Mouse (Mus musculus): ENCODE measurements at regions not wholly inside any gene's neighbourhood (a gene's known extent, or its start where the extent isn't known, plus 50 kb on each side); places are given as distances from the start of the nearest gene placed in this dataset.
"Not testable (repeated sequence)": the region's sequence is repeated elsewhere in the genome, so short reads cannot be mapped to it uniquely, and the experiment has no call there.

- ATAC-seq (ENCODE audit: low FRiP score, low read depth), result peak; percentile 66
- peak overlapping the region; percentile 35; the same call in 1 of the 2 replicates for H3K27ac ChIP-seq (replicated peaks)
- 53% methylated on average over 7 of the region's 7 CpGs for WGBS
Observed at GRCm38 (mm10) chr1:35201083-35201879, 351.5 kb downstream of the Plekhb2 start.

GRCm38 (mm10) chr1:35201880-35202220, 352.1 kb downstream of the Plekhb2 start:
- Histone ChIP-seq H3K4me1 (replicated peaks) (peaks cover 9% of the 10 kb centered on the region), H3K9ac (no peak overlapping the region), H3K27me3 (no peaks in the 10 kb centered on the region), H3K9me3 (no peaks in the 10 kb centered on the region), H3K27ac (replicated peaks) (no peak overlapping the region), H3K36me3 (no peaks in the 10 kb centered on the region), H3K4me3 (no peak overlapping the region), H3K4me2 (no peak overlapping the region)
- ATAC-seq (ENCODE audit: low FRiP score, low read depth), result no peak
- 63% methylated on average over 1 of the region's 1 CpGs for WGBS

More at GRCm38 (mm10) chr1:35201083-35201879, 351.5 kb downstream of the Plekhb2 start:
- Histone ChIP-seq H3K27me3 (no peaks in the 10 kb centered on the region), H3K9me3 (no peaks in the 10 kb centered on the region), H3K9ac (no peak overlapping the region), H3K4me1 (replicated peaks) (peaks cover 9% of the 10 kb centered on the region), H3K36me3 (no peaks in the 10 kb centered on the region), H3K4me2 (no peak overlapping the region), H3K4me3 (no peak overlapping the region)

DNA sequence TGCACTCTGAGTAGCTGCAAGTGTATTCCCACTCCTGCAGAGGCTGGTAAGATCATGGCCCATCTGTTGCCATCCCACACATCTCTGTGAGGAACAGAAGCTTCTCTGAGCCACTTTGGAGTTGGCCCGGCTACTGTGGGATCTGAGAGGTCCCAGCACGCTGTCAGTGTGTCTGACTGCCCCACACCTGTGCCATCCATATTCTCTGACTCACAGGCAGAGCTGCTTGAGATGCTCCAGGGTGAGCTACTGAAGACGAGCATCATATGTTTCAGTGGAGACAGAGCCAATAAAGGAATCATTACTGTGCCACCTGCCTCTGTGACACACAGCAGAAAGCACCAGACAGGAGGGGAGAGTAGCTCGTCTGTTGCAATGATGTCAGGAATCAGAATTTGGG, 352.8 kb downstream of the Plekhb2 start:
- no peaks in the 10 kb centered on the region for H3K36me3 ChIP-seq
- H3K27ac ChIP-seq (replicated peaks), result peak overlapping the region; percentile 57
- no peaks in the 10 kb centered on the region for H3K27me3 ChIP-seq
- no peaks in the 10 kb centered on the region for H3K9me3 ChIP-seq
- no peak overlapping the region for H3K9ac ChIP-seq
- peaks cover 9% of the 10 kb centered on the region for H3K4me1 ChIP-seq (replicated peaks)
- H3K4me3 ChIP-seq, result no peak overlapping the region
- no peak overlapping the region for H3K4me2 ChIP-seq
- WGBS, result 63% methylated on average over 4 of the region's 4 CpGs
- peak; percentile 48; the same call in 1 of the 2 replicates for ATAC-seq (ENCODE audit: low FRiP score, low read depth)

GRCm38 (mm10) chr1:35206834-35207529, 357.2 kb downstream of the Plekhb2 start:
- no peak overlapping the region for H3K27ac ChIP-seq (replicated peaks)
- H3K27me3 ChIP-seq, result no peaks in the 10 kb centered on the region
- no peak for ATAC-seq (ENCODE audit: low FRiP score, low read depth)
- WGBS, result 79% methylated on average over 11 of the region's 11 CpGs
- H3K4me3 ChIP-seq, result no peak overlapping the region
- H3K9ac ChIP-seq, result no peak overlapping the region
- H3K4me2 ChIP-seq, result no peak overlapping the region
- H3K36me3 ChIP-seq, result no peaks in the 10 kb centered on the region
- no peaks in the 10 kb centered on the region for H3K9me3 ChIP-seq
- H3K4me1 ChIP-seq (replicated peaks), result peaks cover 6% of the 10 kb centered on the region

DNA sequence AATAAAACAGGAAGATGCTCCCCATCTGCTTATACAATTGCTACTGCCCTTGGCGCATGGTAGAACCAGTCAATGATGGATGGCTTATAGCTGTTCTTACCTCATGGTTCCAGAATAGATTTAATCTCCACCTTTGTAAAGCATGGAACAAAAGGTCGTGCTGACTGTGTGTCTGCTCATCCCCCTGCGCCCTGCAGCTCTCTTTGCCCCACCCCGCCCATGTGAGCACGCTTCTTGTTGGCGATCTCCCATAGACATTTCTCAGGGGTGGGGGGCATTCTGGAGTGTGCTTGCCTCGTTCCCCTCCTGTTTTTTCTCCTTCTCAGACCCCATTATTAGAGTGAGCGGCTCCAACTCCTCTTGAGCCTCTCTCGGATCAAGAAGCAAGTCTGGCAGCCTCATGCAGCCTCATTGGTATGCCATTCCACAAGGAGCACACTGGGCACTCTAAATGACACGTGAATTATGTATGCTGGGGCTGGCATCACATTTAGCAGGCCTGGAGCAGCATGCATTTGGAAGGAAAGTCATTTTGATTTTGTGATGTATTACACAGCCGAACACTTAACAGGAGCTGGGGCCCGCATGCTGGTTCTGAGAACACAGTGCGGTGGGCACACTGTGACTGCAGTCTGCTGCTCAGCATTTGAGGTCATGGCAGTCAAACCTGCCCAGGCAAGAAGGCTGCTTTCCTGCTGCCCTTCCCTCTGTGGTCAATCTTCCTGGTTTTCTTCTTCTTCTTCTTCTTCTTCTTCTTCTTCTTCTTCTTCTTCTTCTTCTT, 362.5 kb downstream of the Plekhb2 start:
- 52% methylated on average over 13 of the region's 13 CpGs for WGBS
- H3K9ac ChIP-seq, result no peak overlapping the region

GRCm38 (mm10) chr1:35213875-35214274, 364.1 kb downstream of the Plekhb2 start:
- 68% methylated on average over 10 of the region's 10 CpGs for WGBS
- Histone ChIP-seq H3K4me1 (replicated peaks) (peaks cover 8% of the 10 kb centered on the region; the same call in 1 of the 2 replicates), H3K4me2 (no peak overlapping the region), H3K9me3 (no peaks in the 10 kb centered on the region), H3K27me3 (no peaks in the 10 kb centered on the region), H3K27ac (replicated peaks) (no peak overlapping the region), H3K9ac (no peak overlapping the region), H3K36me3 (no peaks in the 10 kb centered on the region), H3K4me3 (no peak overlapping the region)
- no peak for ATAC-seq (ENCODE audit: low FRiP score, low read depth)

More for the DNA sequence above, 362.5 kb downstream of the Plekhb2 start:
- Histone ChIP-seq H3K27ac (replicated peaks) (peak overlapping the region; percentile 55; the same call in 1 of the 2 replicates), H3K4me2 (no peak overlapping the region), H3K36me3 (no peaks in the 10 kb centered on the region), H3K4me3 (no peak overlapping the region), H3K27me3 (no peaks in the 10 kb centered on the region), H3K4me1 (replicated peaks) (peaks cover 8% of the 10 kb centered on the region; the same call in 1 of the 2 replicates), H3K9me3 (no peaks in the 10 kb centered on the region)
- peak; percentile 87 for ATAC-seq (ENCODE audit: low FRiP score, low read depth)

GRCm38 (mm10) chr1:35216411-35216810, 366.6 kb downstream of the Plekhb2 start:
- no peak overlapping the region for H3K4me2 ChIP-seq
- 79% methylated on average over 8 of the region's 8 CpGs for WGBS
- H3K9me3 ChIP-seq, result no peaks in the 10 kb centered on the region
- ATAC-seq (ENCODE audit: low FRiP score, low read depth), result no peak
- no peak overlapping the region for H3K4me3 ChIP-seq
- no peaks in the 10 kb centered on the region for H3K27me3 ChIP-seq
- no peak overlapping the region for H3K9ac ChIP-seq
- peaks cover 8% of the 10 kb centered on the region; the same call in 1 of the 2 replicates for H3K4me1 ChIP-seq (replicated peaks)
- H3K27ac ChIP-seq (replicated peaks), result no peak overlapping the region
- H3K36me3 ChIP-seq, result no peaks in the 10 kb centered on the region

DNA sequence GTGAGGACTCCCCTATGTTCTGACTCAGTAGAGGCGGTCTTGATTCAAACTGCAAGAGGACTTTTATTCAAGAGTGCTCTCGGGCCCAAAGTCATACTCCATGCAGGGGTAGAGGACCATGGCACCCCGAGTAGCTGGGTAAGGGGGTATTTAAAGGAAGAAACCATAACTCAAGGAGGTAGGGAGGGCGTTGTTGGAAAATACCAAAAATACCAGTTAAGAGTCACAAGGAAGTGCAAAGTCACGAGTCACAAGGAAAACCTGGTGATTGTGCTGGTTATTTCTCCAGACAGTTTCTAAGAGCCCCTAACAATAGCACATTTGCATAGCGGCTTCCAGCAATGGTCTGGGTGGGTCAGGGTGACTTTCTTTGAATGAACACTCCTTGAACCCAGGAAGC, 370.4 kb downstream of the Plekhb2 start:
- not testable (repeated sequence) for H3K4me2 ChIP-seq; H3K27me3 ChIP-seq; H3K4me1 ChIP-seq (replicated peaks); H3K4me3 ChIP-seq; H3K36me3 ChIP-seq; ATAC-seq (ENCODE audit: low FRiP score, low read depth); H3K27ac ChIP-seq (replicated peaks); H3K9ac ChIP-seq; H3K9me3 ChIP-seq
- WGBS, result 88% methylated on average over 6 of the region's 6 CpGs

DNA sequence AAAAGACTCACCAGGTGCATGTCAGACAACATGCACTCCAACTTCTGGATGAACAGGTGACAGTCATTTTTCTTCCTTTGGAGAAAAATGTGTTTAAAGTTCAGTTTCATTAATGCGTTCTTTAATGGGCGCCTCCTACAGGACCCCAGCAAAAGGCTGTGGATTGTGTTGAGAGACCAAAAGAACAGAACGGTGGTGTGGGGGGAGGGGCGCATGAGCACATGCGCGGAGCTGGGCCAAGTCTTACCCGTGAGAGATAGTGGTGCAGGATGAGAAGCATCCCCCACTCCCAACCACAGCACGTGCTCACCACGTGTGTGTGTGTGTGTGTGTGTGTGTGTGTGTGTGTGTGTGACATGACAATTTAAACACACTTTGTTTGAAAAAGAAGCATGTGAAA, 371.0 kb downstream of the Plekhb2 start:
- Histone ChIP-seq H3K27me3 (no peaks in the 10 kb centered on the region), H3K4me1 (replicated peaks) (no peaks in the 10 kb centered on the region), H3K4me2 (no peak overlapping the region), H3K27ac (replicated peaks) (no peak overlapping the region), H3K36me3 (no peaks in the 10 kb centered on the region), H3K9me3 (no peaks in the 10 kb centered on the region), H3K4me3 (no peak overlapping the region), H3K9ac (no peak overlapping the region)
- WGBS, result 74% methylated on average over 9 of the region's 9 CpGs
- ATAC-seq (ENCODE audit: low FRiP score, low read depth), result no peak

GRCm38 (mm10) chr1:35232592-35232991, 382.8 kb downstream of the Plekhb2 start:
- H3K27me3 ChIP-seq, result no peaks in the 10 kb centered on the region
- no peak overlapping the region for H3K9ac ChIP-seq
- H3K9me3 ChIP-seq, result no peaks in the 10 kb centered on the region
- H3K4me1 ChIP-seq (replicated peaks), result no peaks in the 10 kb centered on the region
- no peak overlapping the region for H3K27ac ChIP-seq (replicated peaks)
- H3K36me3 ChIP-seq, result no peaks in the 10 kb centered on the region
- no peak for ATAC-seq (ENCODE audit: low FRiP score, low read depth)
- H3K4me2 ChIP-seq, result no peak overlapping the region
- no peak overlapping the region for H3K4me3 ChIP-seq
- WGBS, result 23% methylated on average over 2 of the region's 2 CpGs

GRCm38 (mm10) chr1:35238139-35238538, 388.4 kb downstream of the Plekhb2 start:
- H3K27me3 ChIP-seq, result no peaks in the 10 kb centered on the region
- H3K36me3 ChIP-seq, result no peaks in the 10 kb centered on the region
- ATAC-seq (ENCODE audit: low FRiP score, low read depth), result no peak
- peaks cover 12% of the 10 kb centered on the region for H3K4me1 ChIP-seq (replicated peaks)
- no peak overlapping the region for H3K27ac ChIP-seq (replicated peaks)
- no peak overlapping the region for H3K9ac ChIP-seq
- no peak overlapping the region for H3K4me3 ChIP-seq
- no peaks in the 10 kb centered on the region for H3K9me3 ChIP-seq
- H3K4me2 ChIP-seq, result no peak overlapping the region

GRCm38 (mm10) chr1:35242849-35243248, 393.1 kb downstream of the Plekhb2 start:
- WGBS, result 36% methylated on average over 6 of the region's 6 CpGs

More at GRCm38 (mm10) chr1:35242849-35243248, 393.1 kb downstream of the Plekhb2 start:
- peaks cover 21% of the 10 kb centered on the region for H3K4me1 ChIP-seq (replicated peaks)
- H3K4me2 ChIP-seq, result peak overlapping the region; percentile 34
- no peak overlapping the region for H3K4me3 ChIP-seq
- no peaks in the 10 kb centered on the region for H3K27me3 ChIP-seq
- H3K9me3 ChIP-seq, result no peaks in the 10 kb centered on the region
- no peaks in the 10 kb centered on the region for H3K36me3 ChIP-seq
- peak; percentile 51 for ATAC-seq (ENCODE audit: low FRiP score, low read depth)
- H3K9ac ChIP-seq, result no peak overlapping the region
- peak overlapping the region; percentile 64 for H3K27ac ChIP-seq (replicated peaks)

Measured in hindbrain, embryonic 15.5 days (tissue).